Mouse (Mus musculus) myocyte (in vitro differentiated cells): ENCODE measurements around the gene Tmprss11g. TPM values are rescaled to one million over a fixed set of nuclear protein-coding genes. Genes with fewer than 3 reads are reported as not detected.

ENCODE experiments used
- H3K27me3 ChIP-seq: one replicate; pipeline ENCODE4 v1.6.1; 2011; ENCODE audit not compliant: control insufficient read depth, insufficient read depth, insufficient read length
- H3K36me3 ChIP-seq: one replicate; pipeline ENCODE4 v1.6.1; 2011; ENCODE audit not compliant: control insufficient read depth, insufficient read depth
- H3K4me2 ChIP-seq: one replicate; pipeline ENCODE4 v1.6.1; 2011; ENCODE audit warnings: low read depth, control low read depth
- H3K4me3 ChIP-seq: one replicate; pipeline ENCODE4 v1.5.1; 2011; ENCODE audit warnings: mild to moderate bottlenecking, control low read depth, moderate library complexity
- H3K79me2 ChIP-seq: one replicate; pipeline ENCODE4 v1.6.1; 2011; ENCODE audit not compliant: control insufficient read depth, insufficient read depth
- H3ac ChIP-seq: one replicate; pipeline ENCODE4 v1.6.1; 2011; ENCODE audit not compliant: control insufficient read depth, insufficient read length
- CEBPB ChIP-seq: IDR thresholded peaks from 2 replicates; pipeline ENCODE4 v1.6.1; 2011; ENCODE audit warnings: mild to moderate bottlenecking, moderate library complexity; ENCODE audit not compliant: poor library complexity, insufficient read depth, severe bottlenecking
- E2F4 ChIP-seq: IDR thresholded peaks from one replicate; pipeline ENCODE4 v1.6.1; 2011; ENCODE audit warnings: mild to moderate bottlenecking, control low read depth, moderate library complexity; ENCODE audit not compliant: insufficient read depth
- MAX ChIP-seq: IDR thresholded peaks from one replicate; pipeline ENCODE4 v1.6.1; 2011; ENCODE audit warnings: low read depth, mild to moderate bottlenecking, control low read depth
- MYOD1 ChIP-seq, 3 experiments: IDR thresholded peaks; one replicate each; pipeline ENCODE4 v1.6.1; 2011; ENCODE audit warnings: control low read depth in 2 of 3, low read depth in 2 of 3, mild to moderate bottlenecking in 2 of 3, moderate library complexity in 1 of 3; ENCODE audit not compliant: insufficient read length in 2 of 3, control insufficient read depth in 1 of 3
- MYOG ChIP-seq, 3 experiments: IDR thresholded peaks; one replicate each; pipeline ENCODE4 v1.6.1; 2011; ENCODE audit warnings: control low read depth in 2 of 3, low read depth in 2 of 3, mild to moderate bottlenecking in 2 of 3; ENCODE audit not compliant: insufficient read length in 2 of 3, control insufficient read depth in 1 of 3, insufficient read depth in 1 of 3
- POLR2A ChIP-seq: IDR thresholded peaks from one replicate; pipeline ENCODE4 v1.6.1; 2011; ENCODE audit warnings: low read depth, mild to moderate bottlenecking, control low read depth, moderate library complexity; ENCODE audit not compliant: insufficient read length
- POLR2AphosphoS2 ChIP-seq: IDR thresholded peaks from one replicate; pipeline ENCODE4 v1.6.1; 2011; ENCODE audit warnings: low read depth, control low read depth; ENCODE audit not compliant: insufficient read length
- REST ChIP-seq: IDR thresholded peaks from one replicate; pipeline ENCODE4 v1.6.1; 2011; ENCODE audit warnings: mild to moderate bottlenecking, control low read depth, moderate library complexity; ENCODE audit not compliant: insufficient read depth, insufficient read length
- SRF ChIP-seq: IDR thresholded peaks from one replicate; pipeline ENCODE4 v1.6.1; 2011; ENCODE audit warnings: low read depth; ENCODE audit not compliant: control insufficient read depth, insufficient read length
- TCF12 ChIP-seq: IDR thresholded peaks from one replicate; pipeline ENCODE4 v1.6.1; 2011; ENCODE audit warnings: mild to moderate bottlenecking, control low read depth; ENCODE audit not compliant: poor library complexity, insufficient read depth, severe bottlenecking
- TCF3 ChIP-seq: IDR thresholded peaks from one replicate; pipeline ENCODE4 v1.6.1; 2011; ENCODE audit warnings: low read depth, control low read depth; ENCODE audit not compliant: insufficient read length
- USF1 ChIP-seq: IDR thresholded peaks from one replicate; pipeline ENCODE4 v1.6.1; 2011; ENCODE audit warnings: low read depth, mild to moderate bottlenecking, control low read depth, moderate library complexity
- polyA plus RNA-seq: library from polyadenylated mRNA; unstranded; fragments of >200 nt; fragmentation: generic; extraction: Trizol; gene quantifications from one replicate; pipeline ENCODE4 v1.2.1, GENCODE M21; 2012; ENCODE audit warnings: missing spikeins

Gene Tmprss11g
- not detected for polyA plus RNA-seq

GRCm38 (mm10) chr5:86518500-86518899 is at the start of gene Tmprss11g:
TSS of gene Tmprss11g (minus strand) at chr5:86518600.
- H3K4me3 ChIP-seq = no peak within 1 kb of the TSS
- no peak within 1 kb of the TSS for H3ac ChIP-seq
- H3K27me3 ChIP-seq = no peaks in the 10 kb centered on the region
- H3K36me3 ChIP-seq = no peaks in the 10 kb centered on the region
- H3K4me2 ChIP-seq = no peak within 1 kb of the TSS
- no peaks in the 10 kb centered on the region for H3K79me2 ChIP-seq
- TF ChIP-seq CEBPB (no peak), POLR2AphosphoS2 (no peak), E2F4 (no peak)

- TF ChIP-seq MAX = no peak
- no peak for TF ChIP-seq TCF3
- no peak for TF ChIP-seq E2F4
- TF ChIP-seq REST = no peak
- no peak for TF ChIP-seq TCF12
- no peak for TF ChIP-seq CEBPB
- TF ChIP-seq POLR2A = no peak
- no peak for TF ChIP-seq USF1
- Histone ChIP-seq H3K79me2 (no peaks in the 10 kb centered on the region), H3K4me2 (no peak overlapping the region), H3K4me3 (no peak overlapping the region), H3K36me3 (no peaks in the 10 kb centered on the region), H3K27me3 (no peaks in the 10 kb centered on the region), H3ac (no peak overlapping the region)
Observed at GRCm38 (mm10) chr5:86546693-86547092, 28.3 kb upstream of the Tmprss11g start.

- Histone ChIP-seq H3K36me3 (no peaks in the 10 kb centered on the region), H3K27me3 (no peaks in the 10 kb centered on the region), H3K4me3 (no peak overlapping the region), H3K4me2 (no peak overlapping the region), H3K79me2 (no peaks in the 10 kb centered on the region), H3ac (no peak overlapping the region)
- TF ChIP-seq E2F4 = no peak
Observed at GRCm38 (mm10) chr5:86540601-86541000, 22.2 kb upstream of the Tmprss11g start.

- no peak overlapping the region for H3K4me3 ChIP-seq
- H3K4me2 ChIP-seq = no peak overlapping the region
- H3K79me2 ChIP-seq = no peaks in the 10 kb centered on the region
- TF ChIP-seq MYOD1 (IDR thresholded peaks at IDR 0.05; ENCODE audit: control insufficient read depth in 1 of 3, insufficient read length in 2 of 3, low read depth in 2 of 3) (no peak), MYOG (IDR thresholded peaks at IDR 0.05; ENCODE audit: control insufficient read depth in 1 of 3, insufficient read depth in 1 of 3, insufficient read length in 2 of 3, low read depth in 2 of 3) (no peak)
- H3K36me3 ChIP-seq = no peaks in the 10 kb centered on the region
- H3K27me3 ChIP-seq = no peaks in the 10 kb centered on the region
- H3ac ChIP-seq = no peak overlapping the region
Observed at GRCm38 (mm10) chr5:86528725-86529124, 10.3 kb upstream of the Tmprss11g start.

- no peak overlapping the region for H3K4me2 ChIP-seq
- H3K79me2 ChIP-seq = no peaks in the 10 kb centered on the region
- H3K27me3 ChIP-seq = no peaks in the 10 kb centered on the region
- H3K36me3 ChIP-seq = no peaks in the 10 kb centered on the region
- H3ac ChIP-seq = no peak overlapping the region
- TF ChIP-seq USF1 (no peak), POLR2A (no peak), REST (no peak), SRF (no peak), TCF12 (no peak), E2F4 (no peak), MYOG (IDR thresholded peaks at IDR 0.05; ENCODE audit: control insufficient read depth in 1 of 3, insufficient read depth in 1 of 3, insufficient read length in 2 of 3, low read depth in 2 of 3) (no peak), POLR2AphosphoS2 (no peak), MYOD1 (IDR thresholded peaks at IDR 0.05; ENCODE audit: control insufficient read depth in 1 of 3, insufficient read length in 2 of 3, low read depth in 2 of 3) (no peak), MAX (no peak), TCF3 (no peak), CEBPB (no peak)
- H3K4me3 ChIP-seq = no peak overlapping the region
Observed at GRCm38 (mm10) chr5:86511538-86511937, 6.9 kb downstream of the Tmprss11g start.

- H3K4me2 ChIP-seq = no peak overlapping the region
- no peaks in the 10 kb centered on the region for H3K79me2 ChIP-seq
- TF ChIP-seq USF1 = no peak
- H3K4me3 ChIP-seq = no peak overlapping the region
- no peaks in the 10 kb centered on the region for H3K27me3 ChIP-seq
- H3K36me3 ChIP-seq = no peaks in the 10 kb centered on the region
- no peak overlapping the region for H3ac ChIP-seq
Observed at GRCm38 (mm10) chr5:86493453-86493852, 24.9 kb downstream of the Tmprss11g start.
